In the genomic region with DNA sequence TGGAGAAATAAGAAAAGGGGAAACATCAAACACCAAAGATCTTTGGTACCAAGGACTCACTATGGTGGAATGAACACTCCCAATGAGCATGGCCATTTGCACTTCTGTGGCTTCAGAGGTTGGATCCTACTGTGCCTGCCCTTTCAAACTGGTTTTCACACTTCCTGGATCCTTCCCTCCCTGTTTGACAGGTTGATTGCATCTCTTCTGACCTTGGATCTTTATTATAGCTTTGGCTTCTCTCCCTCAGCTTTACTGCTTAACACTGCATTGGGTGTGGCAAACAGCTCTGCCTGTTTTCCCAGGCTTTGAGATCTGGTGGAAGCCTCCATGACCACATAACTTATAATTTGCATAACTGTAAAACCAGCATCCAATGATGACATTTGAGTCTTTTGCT, we compare ENCODE assay signal across 19 mouse cellular contexts. TPM values are rescaled to one million over a fixed set of nuclear protein-coding genes. Genes with fewer than 3 reads are reported as not detected.
DNase-seq lines count a peak whose midpoint lies in the region.
"Had no signal": no experiment of that assay in that cellular context is flagged by ENCODE, and none has a peak within 500 bp of the region (broad histone marks: within the 10 kb centered on the region; RNA-seq: fewer than 3 reads in every experiment).

No protein-coding gene starts in this region.

- H3K4me1 ChIP-seq in heart, embryonic 10.5 days = no peaks in the 10 kb centered on the region
- H3K4me1 ChIP-seq: embryonic facial prominence, embryonic 13.5 days; heart, embryonic 13.5 days; liver, embryonic 15.5 days had no signal

- no peaks in the 10 kb centered on the region for H3K36me3 ChIP-seq in heart, embryonic 10.5 days
- H3K36me3 ChIP-seq: embryonic facial prominence, embryonic 13.5 days; heart, embryonic 13.5 days; liver, embryonic 15.5 days had no signal

- no peak overlapping the region for H3K27ac ChIP-seq in heart, embryonic 10.5 days
- H3K27ac ChIP-seq: embryonic facial prominence, embryonic 13.5 days; heart, embryonic 13.5 days; hindbrain, postnatal 0 days; liver, embryonic 15.5 days had no signal

- no peaks in the 10 kb centered on the region for H3K27me3 ChIP-seq in heart, embryonic 10.5 days (ENCODE audit: insufficient read depth, poor library complexity, severe bottlenecking)
- H3K27me3 ChIP-seq: embryonic facial prominence, embryonic 13.5 days; heart, embryonic 13.5 days; liver, embryonic 15.5 days had no signal

- DNase-seq in heart, embryonic 10.5 days (ENCODE audit: low spot score) = peak; percentile 81
- DNase-seq in heart, postnatal 4 days = no peak
- peak; percentile 10 to 22 for DNase-seq in spleen, postnatal 36 days (ENCODE audit: low spot score in 2 of 2)
- no peak for DNase-seq in spleen, adult 12 weeks (ENCODE audit: low spot score)
- DNase-seq in ZHBTc4 (ENCODE audit: low read depth, low spot score) = peak; percentile 73
- DNase-seq in yolk sac, embryonic 10.5 days (ENCODE audit: low spot score) = peak; percentile 24
- no peak for DNase-seq in adrenal gland, adult 2 months
- DNase-seq: adrenal gland, postnatal 25 days; cerebellum, adult 18-20 months; kidney, postnatal 10 days; midbrain, embryonic 14.5 days; spleen, adult 18-20 months; thymus, adult 2 months had no signal

- no peak overlapping the region for H3K4me3 ChIP-seq in heart, embryonic 10.5 days
- H3K4me3 ChIP-seq: embryonic facial prominence, embryonic 13.5 days; heart, embryonic 13.5 days; liver, embryonic 15.5 days had no signal

- H3K9me3 ChIP-seq in heart, embryonic 10.5 days = peaks cover 23% of the 10 kb centered on the region

RNA-seq across cellular contexts. Expression of a gene that starts 6.5 kb away (rescaled TPM):
- 0.58 and 0.82 TPM in 2 replicates for polyA plus RNA-seq in heart, embryonic 10.5 days (2016; fragmentation: Nextera tagmentation; extraction: Ambion mirVana)
- total RNA-seq in heart, postnatal 4 days (2021) = under 1 TPM in 1 of 2 experiments, not detected in 1; 0.02 TPM
- total RNA-seq in adrenal gland, adult 2 months (2021) = under 1 TPM in 1 of 2 experiments, not detected in 1; 0.10 TPM
- 0.03 and 0.17 TPM in 2 replicates for polyA plus RNA-seq in adrenal gland, adult 2 months (2012; rRNA removed)

RNA-seq across cellular contexts. Expression of a gene that starts 8.6 kb away (rescaled TPM):
- not detected in 2 replicates for polyA plus RNA-seq in heart, embryonic 10.5 days (2016; fragmentation: Nextera tagmentation; extraction: Ambion mirVana)
- not detected for total RNA-seq in heart, postnatal 4 days (2021)
- 10 to 100 TPM in 1 of 2 experiments, not detected in 1; 53.5 TPM for total RNA-seq in adrenal gland, adult 2 months (2021)
- polyA plus RNA-seq in adrenal gland, adult 2 months (2012; rRNA removed) = 4.0 and 9.7 TPM in 2 replicates
- total RNA-seq: left cerebral cortex, adult 18-20 months; MEL had no signal
- polyA plus RNA-seq: embryonic facial prominence, embryonic 13.5 days; heart, embryonic 13.5 days; midbrain, embryonic 14.5 days had no signal

RNA-seq across cellular contexts. Expression of a gene that starts 14.8 kb away (rescaled TPM):
- polyA plus RNA-seq in heart, embryonic 10.5 days (2016; fragmentation: Nextera tagmentation; extraction: Ambion mirVana) = 8.1 and 9.9 TPM in 2 replicates
- total RNA-seq in heart, postnatal 4 days (2021) = 1 to 10 TPM; 1.6 to 1.8 TPM
- 1 to 10 TPM; 1.8 to 3.7 TPM for total RNA-seq in adrenal gland, adult 2 months (2021)
- 3.1 and 3.9 TPM in 2 replicates for polyA plus RNA-seq in adrenal gland, adult 2 months (2012; rRNA removed)
- total RNA-seq: MEL had no signal

RNA-seq across cellular contexts. Expression of a gene that starts 19.9 kb away (rescaled TPM):
- polyA plus RNA-seq in heart, embryonic 10.5 days (2016; fragmentation: Nextera tagmentation; extraction: Ambion mirVana) = 0.13 TPM in 1 of 2 replicates, not detected in the other
- total RNA-seq in heart, postnatal 4 days (2021) = not detected
- total RNA-seq in adrenal gland, adult 2 months (2021) = under 1 TPM in 1 of 2 experiments, not detected in 1; 0.29 TPM
- polyA plus RNA-seq in adrenal gland, adult 2 months (2012; rRNA removed) = not detected in 2 replicates
- total RNA-seq: hindbrain, postnatal 0 days; left cerebral cortex, adult 18-20 months; MEL had no signal
- polyA plus RNA-seq: embryonic facial prominence, embryonic 13.5 days; heart, embryonic 13.5 days; hindbrain, postnatal 0 days; midbrain, embryonic 14.5 days had no signal

RNA-seq across cellular contexts. Expression of a gene that starts 54.5 kb away (rescaled TPM):
- not detected in 2 replicates for polyA plus RNA-seq in heart, embryonic 10.5 days (2016; fragmentation: Nextera tagmentation; extraction: Ambion mirVana)
- not detected for total RNA-seq in heart, postnatal 4 days (2021)
- total RNA-seq in adrenal gland, adult 2 months (2021) = under 1 TPM; 0.14 to 0.29 TPM
- 0.07 and 0.11 TPM in 2 replicates for polyA plus RNA-seq in adrenal gland, adult 2 months (2012; rRNA removed)
- total RNA-seq: left cerebral cortex, adult 18-20 months; MEL had no signal
- polyA plus RNA-seq: embryonic facial prominence, embryonic 13.5 days; heart, embryonic 13.5 days; hindbrain, postnatal 0 days; liver, embryonic 15.5 days; midbrain, embryonic 14.5 days had no signal

Comparison
In these comparisons a context has a peak if more than half of its experiments do, and no peak if none do; other contexts are left out.
1. DNase-seq: peak in heart, embryonic 10.5 days (single experiment), spleen, postnatal 36 days (2 of 2), ZHBTc4 (single experiment) and yolk sac, embryonic 10.5 days (single experiment); none in heart, postnatal 4 days (single experiment), spleen, adult 12 weeks (single experiment) and adrenal gland, adult 2 months (single experiment).